Mouse (Mus musculus) heart, embryonic 11.5 days (tissue): ENCODE results near the gene Nhsl1. TPM values are rescaled to one million over a fixed set of nuclear protein-coding genes. Genes with fewer than 3 reads are reported as not detected.

Source experiments
- ATAC-seq: fragments of 200-750 bp; cut with Nextera tagmentation; replicated peaks from 2 replicates; pipeline ENCODE4 v1.8.0; 2017; ENCODE audit warnings: moderate library complexity; ENCODE audit not compliant: insufficient number of reproducible peaks, low FRiP score, low TSS enrichment
- H3K27ac ChIP-seq: fragments of 300-500 bp; sonication (generic); 2 replicates; pipeline ENCODE4 v1.5.1; 2014; ENCODE audit warnings: mild to moderate bottlenecking, low read depth, low read length
- H3K27me3 ChIP-seq: fragments of 300-500 bp; sonication (generic); 2 replicates; pipeline ENCODE4 v1.6.1; 2014; ENCODE audit warnings: mild to moderate bottlenecking, low read length, mixed read lengths; ENCODE audit not compliant: control insufficient read depth, insufficient read depth
- H3K36me3 ChIP-seq: fragments of 300-500 bp; sonication (generic); 2 replicates; pipeline ENCODE4 v1.6.1; 2014; ENCODE audit warnings: mild to moderate bottlenecking, low read length, moderate library complexity, mixed read lengths; ENCODE audit not compliant: control insufficient read depth, insufficient read depth
- H3K4me1 ChIP-seq: fragments of 300-500 bp; sonication (generic); 2 replicates; pipeline ENCODE4 v1.6.1; 2014; ENCODE audit warnings: low read length; ENCODE audit not compliant: control insufficient read depth, insufficient read depth
- H3K4me2 ChIP-seq: fragments of 300-500 bp; sonication (generic); 2 replicates; pipeline ENCODE4 v1.6.1; 2014; ENCODE audit warnings: mild to moderate bottlenecking, moderate library complexity
- H3K4me3 ChIP-seq: fragments of 300-500 bp; sonication (generic); 2 replicates; pipeline ENCODE4 v1.5.1; 2014; ENCODE audit warnings: low read depth, low read length
- H3K9ac ChIP-seq: fragments of 300-500 bp; sonication (generic); 2 replicates; pipeline ENCODE4 v1.6.1; 2014; ENCODE audit warnings: mild to moderate bottlenecking, low read depth, low read length, moderate library complexity
- H3K9me3 ChIP-seq: fragments of 300-500 bp; sonication (generic); replicated peaks from 2 replicates; pipeline ENCODE4 v1.6.1; 2016; ENCODE audit warnings: low read length; ENCODE audit not compliant: control insufficient read depth
- WGBS: fragments of 180-500 bp; shearing (Covaris S2); extraction: QIAGEN DNeasy Blood & Tissue Kit; methylation state at CpG from one replicate; pipeline ENCODE4 v1.1.7; 2014; ENCODE audit not compliant: insufficient replicate concordance; 5-methylcytosine and 5-hydroxymethylcytosine counted together
- polyA plus RNA-seq: library from polyadenylated mRNA; unstranded; fragments of >200 nt; fragmentation: Nextera tagmentation; extraction: Ambion mirVana; gene quantifications from 2 replicates; pipeline ENCODE4 v1.2.1, GENCODE M21; 2014

Nhsl1 gene
- polyA plus RNA-seq, 1 experiment from 2014 or later = 13.6 TPM

- no peak overlapping the region; the same call in 1 of the 2 replicates for H3K4me2 ChIP-seq
- peak overlapping the region; percentile 75; the same call in 1 of the 2 replicates for H3K9ac ChIP-seq
Measured at GRCm38 (mm10) chr10:18430141-18430540, 111.4 kb downstream of the Nhsl1 start.

GRCm38 (mm10) chr10:18430973-18431372, 112.2 kb downstream of the Nhsl1 start:
- Histone ChIP-seq H3K9me3 (no peaks in the 10 kb centered on the region), H3K36me3 (peaks cover 6% of the 10 kb centered on the region; the same call in 1 of the 2 replicates), H3K27ac (peak overlapping the region; percentile 89), H3K4me2 (peak overlapping the region; percentile 70), H3K9ac (peak overlapping the region; percentile 75), H3K4me1 (peaks cover 28% of the 10 kb centered on the region), H3K4me3 (peak overlapping the region; percentile 42), H3K27me3 (no peaks in the 10 kb centered on the region)
- 3% methylated on average over 18 of the region's 18 CpGs for WGBS
- ATAC-seq = peak; percentile 84

More at GRCm38 (mm10) chr10:18430141-18430540, 111.4 kb downstream of the Nhsl1 start:
- H3K27me3 ChIP-seq = no peaks in the 10 kb centered on the region
- ATAC-seq = peak; percentile 27; the same call in 1 of the 2 replicates
- H3K4me1 ChIP-seq = peaks cover 20% of the 10 kb centered on the region
- peak overlapping the region; percentile 89 for H3K27ac ChIP-seq
- no peak overlapping the region for H3K4me3 ChIP-seq
- no peaks in the 10 kb centered on the region for H3K9me3 ChIP-seq
- H3K36me3 ChIP-seq = peaks cover 6% of the 10 kb centered on the region; the same call in 1 of the 2 replicates
- 56% methylated on average over 8 of the region's 8 CpGs for WGBS

GRCm38 (mm10) chr10:18431546-18431945, 112.8 kb downstream of the Nhsl1 start:
- WGBS = 56% methylated on average over 3 of the region's 3 CpGs
- peak overlapping the region; percentile 70 for H3K4me2 ChIP-seq
- peaks cover 6% of the 10 kb centered on the region; the same call in 1 of the 2 replicates for H3K36me3 ChIP-seq
- H3K9ac ChIP-seq = peak overlapping the region; percentile 63
- H3K4me3 ChIP-seq = peak overlapping the region; percentile 42
- H3K4me1 ChIP-seq = peaks cover 34% of the 10 kb centered on the region
- no peaks in the 10 kb centered on the region for H3K27me3 ChIP-seq
- ATAC-seq = no peak
- peak overlapping the region; percentile 89 for H3K27ac ChIP-seq
- H3K9me3 ChIP-seq = no peaks in the 10 kb centered on the region

- H3K27me3 ChIP-seq = no peaks in the 10 kb centered on the region
- H3K27ac ChIP-seq = no peak overlapping the region
- H3K4me2 ChIP-seq = no peak overlapping the region
- H3K9me3 ChIP-seq = no peaks in the 10 kb centered on the region
- no peak for ATAC-seq
- H3K4me3 ChIP-seq = no peak overlapping the region
- no peak overlapping the region for H3K9ac ChIP-seq
- peaks cover 32% of the 10 kb centered on the region for H3K4me1 ChIP-seq
- no peaks in the 10 kb centered on the region for H3K36me3 ChIP-seq
- 79% methylated on average over 6 of the region's 6 CpGs for WGBS
Measured at GRCm38 (mm10) chr10:18435454-18435853, 116.7 kb downstream of the Nhsl1 start.

- Histone ChIP-seq H3K27ac (peak overlapping the region; percentile 31), H3K9ac (no peak overlapping the region), H3K27me3 (no peaks in the 10 kb centered on the region), H3K4me1 (peaks cover 28% of the 10 kb centered on the region), H3K4me3 (no peak overlapping the region), H3K4me2 (0 out of 2 replicates have a peak overlapping the region, but pooled peaks have one; percentile 1), H3K9me3 (no peaks in the 10 kb centered on the region), H3K36me3 (no peaks in the 10 kb centered on the region)
- ATAC-seq = no peak
- WGBS = 33% methylated on average over 7 of the region's 7 CpGs
Measured at GRCm38 (mm10) chr10:18435938-18436337, 117.2 kb downstream of the Nhsl1 start.

GRCm38 (mm10) chr10:18437584-18437983, 118.8 kb downstream of the Nhsl1 start:
- Histone ChIP-seq H3K9me3 (no peaks in the 10 kb centered on the region), H3K4me2 (no peak overlapping the region), H3K9ac (no peak overlapping the region), H3K36me3 (no peaks in the 10 kb centered on the region), H3K27ac (no peak overlapping the region), H3K27me3 (no peaks in the 10 kb centered on the region), H3K4me3 (no peak overlapping the region), H3K4me1 (peaks cover 28% of the 10 kb centered on the region)
- WGBS = 66% methylated on average over 2 of the region's 2 CpGs
- no peak for ATAC-seq

GRCm38 (mm10) chr10:18445603-18446358, 127.0 kb downstream of the Nhsl1 start:
- Histone ChIP-seq H3K9me3 (no peaks in the 10 kb centered on the region), H3K4me2 (peak overlapping the region; percentile 38; the same call in 1 of the 2 replicates), H3K9ac (peak overlapping the region; percentile 36; the same call in 1 of the 2 replicates), H3K4me1 (peaks cover 33% of the 10 kb centered on the region), H3K27ac (peak overlapping the region; percentile 96), H3K4me3 (no peak overlapping the region), H3K27me3 (no peaks in the 10 kb centered on the region), H3K36me3 (no peaks in the 10 kb centered on the region)
- no peak for ATAC-seq
- WGBS = 39% methylated on average over 6 of the region's 6 CpGs

GRCm38 (mm10) chr10:18446359-18446820, 127.6 kb downstream of the Nhsl1 start:
- Histone ChIP-seq H3K9ac (peak overlapping the region; percentile 36; the same call in 1 of the 2 replicates), H3K36me3 (no peaks in the 10 kb centered on the region), H3K27ac (peak overlapping the region; percentile 96), H3K4me2 (peak overlapping the region; percentile 38), H3K4me3 (no peak overlapping the region), H3K27me3 (no peaks in the 10 kb centered on the region), H3K9me3 (no peaks in the 10 kb centered on the region), H3K4me1 (peaks cover 33% of the 10 kb centered on the region)
- 10% methylated on average over 5 of the region's 7 CpGs for WGBS
- 0 out of 2 replicates have a peak, but pooled peaks have one; percentile 28 for ATAC-seq
